Mouse (Mus musculus): ENCODE measurements at regions not wholly inside any gene's neighbourhood (a gene's known extent, or its start where the extent isn't known, plus 50 kb on each side); places are given as distances from the start of the nearest gene placed in this dataset.

GRCm38 (mm10) chr16:8997250-8997649 lies 167.3 kb downstream of the 1810013L24Rik start:
- Histone ChIP-seq H3K9me3 (ENCODE audit: control insufficient read depth, low read length) (no peaks in the 10 kb centered on the region), H3K27ac (replicated peaks; ENCODE audit: low read depth, low read length) (no peak overlapping the region), H3K4me2 (replicated peaks; ENCODE audit: low read depth, low read length, severe bottlenecking) (no peak overlapping the region), H3K9ac (ENCODE audit: low read depth, low read length, severe bottlenecking) (no peak overlapping the region), H3K36me3 (ENCODE audit: control insufficient read depth, insufficient read depth, low read length) (no peaks in the 10 kb centered on the region), H3K4me3 (replicated peaks; ENCODE audit: low read length) (no peak overlapping the region), H3K4me1 (ENCODE audit: control insufficient read depth, insufficient read depth, low read length) (no peaks in the 10 kb centered on the region), H3K27me3 (ENCODE audit: control insufficient read depth, insufficient read depth, low read length) (no peaks in the 10 kb centered on the region)
- DNase-seq (ENCODE audit: low spot score) (no peak), ATAC-seq (ENCODE audit: low FRiP score, low read depth) (no peak)
- no peak for TF ChIP-seq POLR2A (IDR thresholded peaks at IDR 0.05; ENCODE audit: borderline replicate concordance, extremely low read depth, insufficient read depth, insufficient read length)
- WGBS: 78% methylated on average over 5 of the region's 5 CpGs

GRCm38 (mm10) chr16:9004012-9004411 lies 174.1 kb downstream of the 1810013L24Rik start:
- DNase-seq (ENCODE audit: low spot score): peak; percentile 33
- WGBS: 45% methylated on average over 6 of the region's 6 CpGs
- Histone ChIP-seq H3K9me3 (ENCODE audit: control insufficient read depth, low read length) (no peaks in the 10 kb centered on the region), H3K4me3 (replicated peaks; ENCODE audit: low read length) (no peak overlapping the region), H3K4me1 (ENCODE audit: control insufficient read depth, insufficient read depth, low read length) (no peaks in the 10 kb centered on the region), H3K27ac (replicated peaks; ENCODE audit: low read depth, low read length) (no peak overlapping the region), H3K9ac (ENCODE audit: low read depth, low read length, severe bottlenecking) (no peak overlapping the region), H3K4me2 (replicated peaks; ENCODE audit: low read depth, low read length, severe bottlenecking) (no peak overlapping the region), H3K27me3 (ENCODE audit: control insufficient read depth, insufficient read depth, low read length) (no peaks in the 10 kb centered on the region), H3K36me3 (ENCODE audit: control insufficient read depth, insufficient read depth, low read length) (no peaks in the 10 kb centered on the region)
- no peak for TF ChIP-seq POLR2A (IDR thresholded peaks at IDR 0.05; ENCODE audit: borderline replicate concordance, extremely low read depth, insufficient read depth, insufficient read length)
- ATAC-seq (ENCODE audit: low FRiP score, low read depth): no peak

DNA sequence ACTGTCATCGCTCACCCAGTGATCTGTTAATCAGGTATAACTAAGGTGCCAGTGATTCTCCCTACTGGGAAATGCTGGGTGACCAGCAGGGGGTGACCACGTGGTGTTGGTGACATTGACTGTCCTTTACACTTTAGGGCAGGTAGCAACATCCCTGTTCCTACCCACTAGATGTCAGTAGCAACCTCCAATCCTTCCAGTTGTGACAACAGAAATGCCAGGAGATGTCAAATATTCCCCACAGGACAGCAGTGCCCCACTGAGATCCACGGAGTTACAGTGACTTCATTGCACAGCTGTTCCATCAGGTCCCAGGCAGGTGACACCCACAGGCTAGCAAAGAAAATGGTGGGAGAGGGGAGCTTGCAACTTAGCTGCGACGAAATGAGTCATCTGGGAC lies 176.0 kb downstream of the 1810013L24Rik start:
- WGBS: 31% methylated on average over 5 of the region's 5 CpGs
- no peaks in the 10 kb centered on the region for H3K4me1 ChIP-seq (ENCODE audit: control insufficient read depth, insufficient read depth, low read length)

GRCm38 (mm10) chr16:9009361-9010083 lies 179.6 kb downstream of the 1810013L24Rik start:
- Histone ChIP-seq H3K36me3 (ENCODE audit: control insufficient read depth, insufficient read depth, low read length) (no peaks in the 10 kb centered on the region), H3K4me3 (replicated peaks; ENCODE audit: low read length) (no peak overlapping the region), H3K9ac (ENCODE audit: low read depth, low read length, severe bottlenecking) (no peak overlapping the region), H3K4me2 (replicated peaks; ENCODE audit: low read depth, low read length, severe bottlenecking) (no peak overlapping the region), H3K4me1 (ENCODE audit: control insufficient read depth, insufficient read depth, low read length) (no peaks in the 10 kb centered on the region), H3K27me3 (ENCODE audit: control insufficient read depth, insufficient read depth, low read length) (0 out of 2 replicates have a peak, but pooled peaks cover 3% of the 10 kb centered on the region), H3K27ac (replicated peaks; ENCODE audit: low read depth, low read length) (no peak overlapping the region), H3K9me3 (ENCODE audit: control insufficient read depth, low read length) (no peaks in the 10 kb centered on the region)
- ATAC-seq (ENCODE audit: low FRiP score, low read depth): peak; percentile 83; the same call in 1 of the 2 replicates
- TF ChIP-seq POLR2A (IDR thresholded peaks at IDR 0.05; ENCODE audit: borderline replicate concordance, extremely low read depth, insufficient read depth, insufficient read length): no peak
- peak; percentile 80 for DNase-seq (ENCODE audit: low spot score)
- 17% methylated on average over 19 of the region's 19 CpGs for WGBS

More for the DNA sequence above, 176.0 kb downstream of the 1810013L24Rik start:
- no peak for TF ChIP-seq POLR2A (IDR thresholded peaks at IDR 0.05; ENCODE audit: borderline replicate concordance, extremely low read depth, insufficient read depth, insufficient read length)
- ATAC-seq (ENCODE audit: low FRiP score, low read depth) (no peak), DNase-seq (ENCODE audit: low spot score) (no peak)
- Histone ChIP-seq H3K9ac (ENCODE audit: low read depth, low read length, severe bottlenecking) (no peak overlapping the region), H3K36me3 (ENCODE audit: control insufficient read depth, insufficient read depth, low read length) (no peaks in the 10 kb centered on the region), H3K27me3 (ENCODE audit: control insufficient read depth, insufficient read depth, low read length) (0 out of 2 replicates have a peak, but pooled peaks cover 3% of the 10 kb centered on the region), H3K4me3 (replicated peaks; ENCODE audit: low read length) (no peak overlapping the region), H3K4me2 (replicated peaks; ENCODE audit: low read depth, low read length, severe bottlenecking) (no peak overlapping the region), H3K27ac (replicated peaks; ENCODE audit: low read depth, low read length) (no peak overlapping the region), H3K9me3 (ENCODE audit: control insufficient read depth, low read length) (no peaks in the 10 kb centered on the region)

GRCm38 (mm10) chr16:9011077-9011476 lies 181.2 kb downstream of the 1810013L24Rik start:
- H3K9ac ChIP-seq (ENCODE audit: low read depth, low read length, severe bottlenecking): no peak overlapping the region
- TF ChIP-seq POLR2A (IDR thresholded peaks at IDR 0.05; ENCODE audit: borderline replicate concordance, extremely low read depth, insufficient read depth, insufficient read length): no peak
- ATAC-seq (ENCODE audit: low FRiP score, low read depth): no peak

More at GRCm38 (mm10) chr16:9011077-9011476, 181.2 kb downstream of the 1810013L24Rik start:
- Histone ChIP-seq H3K9me3 (ENCODE audit: control insufficient read depth, low read length) (no peaks in the 10 kb centered on the region), H3K27ac (replicated peaks; ENCODE audit: low read depth, low read length) (no peak overlapping the region), H3K4me1 (ENCODE audit: control insufficient read depth, insufficient read depth, low read length) (no peaks in the 10 kb centered on the region), H3K36me3 (ENCODE audit: control insufficient read depth, insufficient read depth, low read length) (no peaks in the 10 kb centered on the region), H3K4me2 (replicated peaks; ENCODE audit: low read depth, low read length, severe bottlenecking) (no peak overlapping the region), H3K4me3 (replicated peaks; ENCODE audit: low read length) (no peak overlapping the region), H3K27me3 (ENCODE audit: control insufficient read depth, insufficient read depth, low read length) (0 out of 2 replicates have a peak, but pooled peaks cover 3% of the 10 kb centered on the region)
- DNase-seq (ENCODE audit: low spot score): no peak
- WGBS: 67% methylated on average over 1 of the region's 1 CpGs

Data from limb, embryonic 14.5 days (tissue).